Comparison of ENCODE assay signal across 13 mouse cellular contexts in the genomic region with DNA sequence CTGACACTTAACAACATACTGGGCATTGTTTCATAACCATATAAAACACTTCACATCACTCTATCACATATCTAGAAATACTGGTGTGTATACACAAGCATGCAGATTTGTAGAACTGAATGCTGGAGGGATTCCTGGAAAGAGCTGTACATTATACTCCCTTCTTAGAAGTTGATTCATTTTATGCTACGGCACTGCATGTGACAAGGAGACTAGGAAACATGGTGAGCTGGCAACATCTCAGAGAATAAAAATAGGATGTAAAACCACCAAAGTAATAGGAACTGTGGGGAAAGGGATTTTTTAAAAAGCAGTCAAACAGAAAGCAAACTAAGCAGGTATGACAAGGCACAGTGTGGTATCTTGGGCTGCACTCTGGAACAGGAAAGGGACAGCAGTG.
"Had no signal": no experiment of that assay in that cellular context is flagged by ENCODE, and none has a peak within 500 bp of the region (broad histone marks: within the 10 kb centered on the region; RNA-seq: fewer than 3 reads in every experiment).

No protein-coding gene starts in this region.

- H3K27me3 ChIP-seq: kidney, embryonic 15.5 days; limb, embryonic 12.5 days; midbrain, embryonic 15.5 days; neural tube, embryonic 12.5 days had no signal

- H3K36me3 ChIP-seq: kidney, embryonic 15.5 days; limb, embryonic 12.5 days; midbrain, embryonic 15.5 days; neural tube, embryonic 12.5 days had no signal

- H3K4me2 ChIP-seq: kidney, embryonic 15.5 days; limb, embryonic 12.5 days; midbrain, embryonic 11.5 days; midbrain, embryonic 15.5 days; neural tube, embryonic 12.5 days had no signal

- H3K4me3 ChIP-seq: kidney, embryonic 15.5 days; left cerebral cortex, adult 2 months; limb, embryonic 12.5 days; midbrain, embryonic 15.5 days; neural tube, embryonic 12.5 days had no signal

- H3K27ac ChIP-seq: kidney, embryonic 15.5 days; left cerebral cortex, adult 2 months; limb, embryonic 12.5 days; liver, embryonic 14.5 days; midbrain, embryonic 15.5 days; neural tube, embryonic 12.5 days had no signal

- ATAC-seq: midbrain, embryonic 15.5 days had no signal

- H3K9me3 ChIP-seq: kidney, embryonic 15.5 days; limb, embryonic 12.5 days; midbrain, embryonic 15.5 days; neural tube, embryonic 12.5 days had no signal

- DNase-seq: kidney, adult 2 months; kidney, postnatal 14 days; liver; lung, adult 18-20 months; spleen, adult 18-20 months; thymus, postnatal 14 days had no signal

- H3K9ac ChIP-seq: kidney, embryonic 15.5 days; limb, embryonic 12.5 days; liver, embryonic 14.5 days; midbrain, embryonic 15.5 days; neural tube, embryonic 12.5 days had no signal

- H3K4me1 ChIP-seq: midbrain, embryonic 15.5 days; neural tube, embryonic 12.5 days had no signal
